Mouse (Mus musculus): Measurements from ENCODE around the gene Gm15155.
"Not testable (repeated sequence)": the region's sequence is repeated elsewhere in the genome, so short reads cannot be mapped to it uniquely, and the experiment has no call there.

The Gm15155 gene

DNA sequence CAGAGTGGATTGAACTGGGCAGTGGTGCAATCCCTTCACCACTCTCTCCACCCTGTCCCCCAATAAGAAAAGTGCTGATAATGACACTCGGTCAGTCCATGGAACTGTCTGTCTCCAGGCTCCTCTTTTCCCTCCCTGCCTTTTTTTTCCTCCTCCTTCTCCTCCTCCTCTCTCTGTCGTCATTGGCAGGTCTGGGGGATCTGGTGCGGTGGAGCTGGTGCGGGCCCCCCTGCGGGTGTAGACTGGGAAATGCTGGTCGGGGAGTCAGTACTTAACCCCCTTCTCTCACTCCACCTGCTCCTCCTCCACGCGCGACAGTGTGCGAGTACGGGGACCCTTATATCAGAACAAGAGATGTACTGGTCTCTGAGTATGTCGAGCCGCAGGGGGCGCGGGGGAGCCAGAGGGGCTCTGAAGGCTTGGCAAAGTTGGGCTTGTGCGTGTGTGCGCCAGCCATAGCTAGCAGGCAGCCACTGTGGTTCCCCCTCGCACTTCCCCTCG, at the start of gene Gm15155:
TSS of gene Gm15155 (plus strand) at position 401 of the 501 bp plus-strand sequence.
- peak in 1 of 2 experiments; percentile 18 for DNase-seq (ENCODE audit: low spot score in 2 of 2)

- DNase-seq (ENCODE audit: low spot score in 2 of 2): no peak
Observed at GRCm38 (mm10) chrX:155579791-155580190, 44.8 kb upstream of the Gm15155 start.

DNA sequence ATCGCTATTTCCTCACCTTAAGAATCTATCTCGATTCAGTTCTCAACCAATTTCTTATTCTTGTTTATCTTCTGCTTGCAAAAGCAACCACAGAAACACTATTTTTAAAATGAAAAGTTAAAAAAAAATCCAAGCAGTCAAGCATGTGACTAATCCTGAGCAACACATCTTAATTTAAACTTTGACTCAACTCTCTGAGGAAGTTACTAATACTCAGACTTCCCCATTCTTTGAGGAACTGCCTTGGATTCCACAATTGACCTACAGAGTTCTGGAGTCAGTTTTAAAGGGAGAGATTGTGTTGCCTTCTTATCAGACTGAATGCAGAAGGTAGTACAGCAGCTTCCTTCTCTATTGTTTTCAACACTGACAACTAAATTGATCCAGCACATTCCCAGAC, 40.0 kb upstream of the Gm15155 start:
- DNase-seq (ENCODE audit: low spot score in 2 of 2): no peak

GRCm38 (mm10) chrX:155591490-155591889, 33.1 kb upstream of the Gm15155 start:
- no peak for DNase-seq (ENCODE audit: low spot score in 2 of 2)

DNA sequence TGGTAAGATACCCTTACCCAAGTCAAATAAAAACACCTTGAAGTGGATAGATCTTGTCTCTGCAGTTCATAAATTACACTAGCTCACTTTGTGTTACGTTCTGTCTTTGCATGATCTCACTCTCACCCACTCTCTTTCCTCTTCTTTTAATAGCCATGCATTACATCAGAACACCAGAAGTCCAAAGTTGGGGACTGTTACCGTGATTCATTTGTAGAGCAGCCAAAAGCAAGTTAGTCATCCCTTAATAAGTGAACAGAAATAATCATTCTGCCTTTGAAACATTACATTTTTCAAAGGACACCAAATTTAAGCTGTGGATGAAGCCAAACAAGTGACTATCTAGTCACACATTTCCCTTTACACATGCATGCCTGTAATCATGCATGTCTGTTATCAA, 32.1 kb upstream of the Gm15155 start:
- no peak for DNase-seq (ENCODE audit: low spot score in 2 of 2)

GRCm38 (mm10) chrX:155594685-155595084, 29.9 kb upstream of the Gm15155 start:
- no peak for DNase-seq (ENCODE audit: low spot score in 2 of 2)

GRCm38 (mm10) chrX:155596390-155596789, 28.2 kb upstream of the Gm15155 start:
- DNase-seq (ENCODE audit: low spot score in 2 of 2): no peak

- DNase-seq (ENCODE audit: low spot score in 2 of 2): peak; percentile 59 to 60
Observed at GRCm38 (mm10) chrX:155601196-155601595, 23.3 kb upstream of the Gm15155 start.

- no peak for DNase-seq (ENCODE audit: low spot score in 2 of 2)
Observed at GRCm38 (mm10) chrX:155622527-155622926, 2.0 kb upstream of the Gm15155 start.

GRCm38 (mm10) chrX:155622961-155623599, 1.5 kb upstream of the Gm15155 start:
- no peak for DNase-seq (ENCODE audit: low spot score in 2 of 2)

DNA sequence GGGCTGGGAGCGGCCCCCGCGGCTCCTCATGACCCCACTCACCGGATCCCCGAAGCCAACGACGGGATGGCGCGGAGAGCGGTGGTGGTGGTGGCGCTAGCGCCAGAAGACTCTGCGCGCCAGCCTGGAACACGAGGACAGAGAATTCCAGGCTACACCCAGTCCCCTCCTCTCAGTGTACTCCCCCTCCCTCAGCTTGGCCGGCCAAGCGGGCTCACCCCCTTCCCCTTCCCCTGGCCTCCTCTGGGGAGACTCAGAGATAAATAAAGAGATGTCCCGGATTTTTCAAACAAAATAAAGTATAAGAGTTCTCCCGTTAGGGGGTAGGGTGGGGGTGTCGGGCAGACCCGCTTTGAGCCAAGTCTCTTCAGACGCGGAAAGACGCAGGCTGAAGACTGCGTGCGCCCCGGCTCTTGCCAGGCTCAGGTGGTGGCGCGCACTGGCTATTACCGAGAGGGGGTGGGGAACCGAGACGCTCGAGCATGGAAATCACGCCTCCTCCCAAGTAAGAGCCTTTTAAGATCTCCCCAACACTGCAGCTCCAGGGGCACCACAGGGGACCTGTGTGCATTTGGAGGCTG, 750 bp upstream of the Gm15155 start, which contains the start of gene Ptchd1:
TSS of gene Ptchd1 (minus strand) at position 114 of the 581 bp plus-strand sequence.
- DNase-seq (ENCODE audit: low spot score in 2 of 2): no peak

DNA sequence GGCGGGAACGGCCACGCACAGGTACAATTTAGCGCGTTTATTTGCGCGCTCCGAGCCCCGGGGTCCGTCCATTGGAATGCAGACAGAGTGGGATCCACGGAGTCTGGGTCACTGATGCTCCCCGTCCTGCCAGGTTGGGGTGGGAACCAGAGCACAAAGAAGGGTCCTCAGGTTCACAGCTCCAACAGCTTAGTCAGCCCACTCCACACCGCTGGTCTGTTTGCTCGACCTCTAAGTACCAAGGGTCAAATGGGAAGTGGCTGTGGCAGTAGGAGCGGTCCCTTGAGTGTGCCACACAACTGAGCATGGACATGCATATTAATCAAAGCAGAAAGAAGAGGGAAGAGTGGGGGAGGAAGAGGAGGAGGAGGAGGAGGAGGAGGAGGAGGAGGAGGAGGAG, 354 bp downstream of the Gm15155 start:
- DNase-seq (ENCODE audit: low spot score in 2 of 2): no peak

DNA sequence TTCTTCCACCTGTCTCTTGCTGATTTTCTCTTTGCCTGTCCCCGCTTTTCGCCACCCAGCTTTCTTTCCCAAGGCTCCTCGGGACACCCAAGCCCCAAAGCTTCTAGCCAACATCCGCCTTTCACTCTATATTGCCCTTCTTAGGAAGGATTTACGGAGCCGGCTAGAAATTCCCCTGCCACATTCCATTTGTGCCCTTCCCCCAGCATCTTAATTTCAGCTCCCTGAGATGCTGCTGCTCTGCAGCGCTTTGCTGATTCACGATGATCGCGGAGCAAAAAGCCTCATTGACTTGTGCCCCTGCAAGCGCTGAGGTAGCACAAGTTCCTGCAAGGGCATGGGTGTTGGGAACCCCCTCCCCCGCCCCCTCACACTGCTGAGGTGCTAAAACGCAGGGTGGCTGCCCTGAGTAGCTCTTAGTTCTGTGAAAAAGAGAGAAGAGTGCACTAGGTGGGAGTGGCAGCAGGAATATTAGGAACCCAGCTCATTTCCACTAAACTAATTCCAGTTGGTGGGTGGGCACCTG, 1.2 kb downstream of the Gm15155 start:
- DNase-seq (ENCODE audit: low spot score in 2 of 2): no peak

DNA sequence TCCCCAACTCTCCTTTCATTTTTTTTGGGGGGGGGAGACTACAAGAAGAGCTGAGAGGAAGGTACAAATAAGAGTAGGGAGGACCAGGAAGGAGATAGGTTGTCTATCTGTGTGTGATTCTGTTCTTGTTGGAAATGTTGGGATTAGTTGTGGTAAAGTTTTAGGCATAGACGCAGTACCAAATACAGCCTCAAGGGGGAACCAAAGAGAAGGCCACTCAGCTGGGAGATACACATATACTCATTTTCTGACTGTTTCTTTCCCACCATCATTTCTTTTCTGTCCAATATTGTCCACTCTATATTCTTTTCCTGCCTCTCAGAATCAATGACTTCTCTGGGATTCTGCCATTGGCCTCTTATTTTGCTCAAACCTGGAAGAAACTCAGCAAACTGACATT, 19.4 kb downstream of the Gm15155 start:
- no peak for DNase-seq (ENCODE audit: low spot score in 2 of 2)

GRCm38 (mm10) chrX:155645975-155646374, 21.4 kb downstream of the Gm15155 start:
- DNase-seq (ENCODE audit: low spot score in 2 of 2): no peak

DNA sequence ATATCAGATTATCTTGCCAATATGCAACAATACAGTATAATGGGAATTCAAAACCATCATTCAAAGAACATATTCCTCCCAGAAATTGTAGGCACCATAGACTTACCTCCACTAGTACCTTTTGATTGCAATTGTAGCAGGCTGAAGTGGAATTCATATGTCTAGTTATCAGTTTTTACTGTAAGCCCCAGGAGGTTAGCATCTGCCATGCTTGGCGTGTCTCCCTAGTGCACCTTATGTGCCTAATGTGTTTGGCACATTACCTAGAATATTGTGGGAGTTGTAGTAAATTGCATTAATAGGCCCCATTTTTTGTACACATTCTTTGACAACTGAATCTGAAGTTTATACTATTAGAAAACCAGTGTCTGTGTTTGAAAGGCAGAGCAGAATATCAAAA, 33.4 kb downstream of the Gm15155 start:
- DNase-seq (ENCODE audit: low spot score in 2 of 2): no peak

GRCm38 (mm10) chrX:155690440-155690839, 65.9 kb downstream of the Gm15155 start:
- not testable (repeated sequence) for DNase-seq (ENCODE audit: low spot score in 2 of 2)

DNA sequence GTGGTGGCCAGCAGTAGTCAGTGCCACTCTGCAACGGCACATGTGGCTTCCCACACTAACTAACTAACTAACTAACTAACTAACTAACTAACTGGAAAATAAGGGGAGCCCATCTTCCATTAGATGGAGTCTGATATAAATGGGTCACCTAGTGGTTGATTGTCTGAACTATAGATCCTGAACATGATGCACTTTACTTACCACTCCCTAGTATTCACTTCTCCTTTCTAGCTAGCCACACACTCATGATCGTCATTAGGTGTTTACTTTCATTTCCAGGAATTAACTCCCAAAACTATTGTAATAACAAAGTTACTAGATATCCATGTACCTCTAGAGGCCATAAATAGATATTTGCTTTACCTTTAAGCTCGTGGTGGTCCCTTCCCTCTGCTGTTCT, 99.6 kb downstream of the Gm15155 start:
- DNase-seq (ENCODE audit: low spot score in 2 of 2): no peak

GRCm38 (mm10) chrX:155728387-155728786, 103.8 kb downstream of the Gm15155 start:
- no peak for DNase-seq (ENCODE audit: low spot score in 2 of 2)

DNA sequence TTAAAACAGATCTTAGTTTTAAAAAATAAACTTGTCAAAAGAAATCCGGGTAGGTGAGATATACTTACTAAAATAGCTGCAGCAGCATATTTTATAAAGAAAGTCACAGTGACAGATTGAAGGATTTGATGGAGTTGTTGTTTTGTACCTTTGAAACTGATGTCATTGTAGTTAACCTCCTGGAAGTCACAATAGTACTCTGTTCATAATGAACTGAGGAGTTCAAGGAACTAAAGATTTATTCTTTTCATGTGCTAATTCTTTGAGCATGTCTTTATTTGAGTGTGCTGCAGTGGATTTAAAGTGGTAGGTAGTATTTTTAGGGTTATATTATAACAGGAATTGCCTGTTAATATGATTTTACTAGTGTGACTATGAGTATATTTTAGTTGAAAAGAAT, 263.6 kb downstream of the Gm15155 start:
- DNase-seq (ENCODE audit: low spot score in 2 of 2): no peak

- DNase-seq (ENCODE audit: low spot score in 2 of 2): no peak
Observed at GRCm38 (mm10) chrX:155900040-155900439, 275.5 kb downstream of the Gm15155 start.

GRCm38 (mm10) chrX:155901742-155902141, 277.2 kb downstream of the Gm15155 start:
- DNase-seq (ENCODE audit: low spot score in 2 of 2): peak in 1 of 2 experiments; percentile 0

- DNase-seq (ENCODE audit: low spot score in 2 of 2): no peak
Observed at GRCm38 (mm10) chrX:155903108-155903507, 278.6 kb downstream of the Gm15155 start.

All from right cerebral cortex, postnatal 36 days (tissue).